Mouse (Mus musculus): Measurements from ENCODE around the gene Tnmd. TPM values are rescaled to one million over a fixed set of nuclear protein-coding genes. Genes with fewer than 3 reads are reported as not detected.

Gene Tnmd
- 1.0 and 1.7 TPM in 2 replicates for polyA plus RNA-seq (2015; fragmentation: Nextera tagmentation; extraction: Ambion mirVana)

DNA sequence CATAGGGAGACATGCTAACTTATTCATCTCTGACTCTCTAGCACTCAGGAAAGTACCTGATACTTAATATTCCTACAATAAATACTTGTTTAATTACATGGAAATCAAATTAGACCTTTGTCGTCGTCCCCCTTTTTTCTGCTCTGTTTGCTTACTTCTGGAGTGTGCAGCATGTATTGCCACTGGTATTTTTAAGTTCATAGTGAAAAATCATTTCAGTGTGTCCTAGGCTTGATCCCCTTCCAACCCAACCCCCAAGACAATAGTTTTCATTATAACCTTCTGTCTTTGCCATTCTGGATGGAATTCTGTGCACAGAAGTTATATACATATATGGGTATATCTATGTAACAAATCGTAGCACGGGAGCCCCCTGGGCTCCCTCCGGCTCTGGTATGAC is at the start of gene Tnmd:
Gene Tnmd, plus strand, starts transcription at position 301 of the 400 bp plus-strand sequence.
- no peak for ATAC-seq
- no peak within 1 kb of the TSS for H3K9ac ChIP-seq
- no peaks in the 10 kb centered on the region for H3K9me3 ChIP-seq
- no peaks in the 10 kb centered on the region for H3K4me1 ChIP-seq (replicated peaks)
- H3K4me2 ChIP-seq (replicated peaks) = no peak within 1 kb of the TSS
- no peak within 1 kb of the TSS for H3K27ac ChIP-seq
- whole genome bisulfite sequencing = 74% methylated on average over 5 of the region's 5 CpGs
- H3K36me3 ChIP-seq = no peaks in the 10 kb centered on the region
- H3K4me3 ChIP-seq (replicated peaks) = no peak within 1 kb of the TSS
- H3K27me3 ChIP-seq (replicated peaks) = no peaks in the 10 kb centered on the region

DNA sequence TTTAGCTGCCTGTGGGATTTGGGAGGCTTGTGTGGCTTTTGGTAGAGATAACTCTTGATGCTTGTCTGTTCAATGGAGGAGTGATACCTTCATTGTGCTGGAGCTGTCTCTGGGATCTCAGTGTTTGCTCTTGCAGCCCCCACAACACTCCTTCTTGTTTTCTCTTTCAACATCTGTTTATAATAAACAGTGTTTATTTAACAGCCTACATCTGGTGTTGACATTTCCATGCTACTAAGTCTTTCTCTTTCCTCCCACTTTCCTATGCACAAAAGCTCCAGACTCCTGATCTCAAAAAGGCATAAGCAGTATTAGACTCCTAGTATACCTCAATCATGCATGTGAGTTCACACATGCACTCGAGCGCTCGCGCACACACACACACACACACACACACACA is 2.9 kb downstream of the Tnmd start:
- no peak overlapping the region for H3K27ac ChIP-seq

DNA sequence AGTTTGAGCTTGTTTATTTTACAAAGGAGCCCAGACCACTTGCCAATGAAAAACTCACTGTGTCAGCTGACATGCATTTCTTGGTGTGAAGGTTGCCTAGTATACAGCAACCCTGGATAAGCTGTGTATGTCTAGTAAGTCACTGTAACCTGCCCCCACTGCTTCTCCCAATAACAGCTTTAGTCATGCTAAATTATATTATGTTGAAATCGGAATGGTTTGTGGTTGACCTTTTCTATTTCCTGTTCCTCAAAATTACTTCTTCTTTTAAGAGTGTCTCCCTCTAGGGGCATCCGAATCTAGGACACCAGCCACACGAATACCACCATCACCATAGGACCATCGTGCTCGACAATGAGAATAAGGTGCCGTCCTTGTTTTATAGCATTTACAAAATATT is 19.0 kb downstream of the Tnmd start:
- no peaks in the 10 kb centered on the region for H3K4me1 ChIP-seq (replicated peaks)
- 81% methylated on average over 6 of the region's 6 CpGs for WGBS
- H3K27ac ChIP-seq = no peak overlapping the region
- H3K36me3 ChIP-seq = no peaks in the 10 kb centered on the region
- H3K4me3 ChIP-seq (replicated peaks) = no peak overlapping the region
- no peak overlapping the region for H3K9ac ChIP-seq
- H3K27me3 ChIP-seq (replicated peaks) = no peaks in the 10 kb centered on the region
- H3K9me3 ChIP-seq = no peaks in the 10 kb centered on the region
- no peak for ATAC-seq
- no peak overlapping the region for H3K4me2 ChIP-seq (replicated peaks)

More for the DNA sequence above, 2.9 kb downstream of the Tnmd start:
- no peak for ATAC-seq
- Histone ChIP-seq H3K4me3 (replicated peaks) (no peak overlapping the region), H3K4me1 (replicated peaks) (no peaks in the 10 kb centered on the region), H3K27me3 (replicated peaks) (no peaks in the 10 kb centered on the region), H3K4me2 (replicated peaks) (no peak overlapping the region), H3K36me3 (no peaks in the 10 kb centered on the region), H3K9me3 (no peaks in the 10 kb centered on the region), H3K9ac (no peak overlapping the region)
- WGBS = 89% methylated on average over 4 of the region's 4 CpGs

DNA sequence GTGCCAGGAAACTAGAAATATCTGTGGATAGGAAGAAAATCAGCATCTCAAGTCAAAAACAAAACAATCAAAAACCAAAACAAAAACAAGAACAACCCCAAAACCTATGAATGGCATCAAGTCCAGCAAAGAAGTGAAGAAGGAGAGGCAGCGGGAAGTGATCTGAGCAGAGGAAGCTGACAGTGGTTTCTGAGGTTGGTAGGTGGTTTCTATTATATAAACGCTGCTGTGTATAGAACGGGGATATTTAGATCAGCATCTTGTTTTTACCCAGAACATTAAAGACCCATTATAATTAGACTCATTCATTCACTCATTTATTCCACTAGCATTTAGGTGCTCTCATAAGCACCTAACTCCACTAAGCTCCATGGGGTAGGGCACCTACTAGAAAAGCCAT is 36.5 kb downstream of the Tnmd start:
- no peak overlapping the region for H3K9ac ChIP-seq
- no peaks in the 10 kb centered on the region for H3K9me3 ChIP-seq
- H3K36me3 ChIP-seq = no peaks in the 10 kb centered on the region
- no peak overlapping the region for H3K4me3 ChIP-seq (replicated peaks)
- no peaks in the 10 kb centered on the region for H3K4me1 ChIP-seq (replicated peaks)
- no peak overlapping the region for H3K4me2 ChIP-seq (replicated peaks)
- no peak for ATAC-seq
- no peaks in the 10 kb centered on the region for H3K27me3 ChIP-seq (replicated peaks)
- no peak overlapping the region for H3K27ac ChIP-seq
- WGBS = 92% methylated on average over 3 of the region's 3 CpGs

DNA sequence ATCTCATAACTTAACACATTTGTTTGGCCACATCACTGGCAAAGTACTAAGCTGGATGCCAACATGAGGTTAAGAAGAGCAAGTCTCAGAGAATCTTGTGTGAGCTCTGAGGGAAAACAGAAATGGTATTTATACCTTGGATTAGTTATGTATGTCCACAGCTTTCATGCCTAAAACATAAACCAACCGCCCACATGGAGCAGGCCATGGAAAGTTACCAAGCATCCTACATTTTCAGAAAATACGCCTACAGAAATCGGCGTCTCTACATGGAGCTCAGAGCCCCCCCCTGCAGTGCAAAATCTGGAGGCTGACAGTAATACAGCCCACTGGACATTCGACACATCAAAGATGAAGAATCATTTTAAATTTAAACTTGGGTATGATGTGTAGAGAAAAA is 37.3 kb downstream of the Tnmd start:
- Histone ChIP-seq H3K9me3 (no peaks in the 10 kb centered on the region), H3K36me3 (no peaks in the 10 kb centered on the region), H3K27ac (no peak overlapping the region), H3K4me2 (replicated peaks) (no peak overlapping the region), H3K4me3 (replicated peaks) (no peak overlapping the region), H3K9ac (no peak overlapping the region), H3K27me3 (replicated peaks) (no peaks in the 10 kb centered on the region), H3K4me1 (replicated peaks) (no peaks in the 10 kb centered on the region)
- WGBS = 90% methylated on average over 5 of the region's 5 CpGs
- ATAC-seq = no peak

DNA sequence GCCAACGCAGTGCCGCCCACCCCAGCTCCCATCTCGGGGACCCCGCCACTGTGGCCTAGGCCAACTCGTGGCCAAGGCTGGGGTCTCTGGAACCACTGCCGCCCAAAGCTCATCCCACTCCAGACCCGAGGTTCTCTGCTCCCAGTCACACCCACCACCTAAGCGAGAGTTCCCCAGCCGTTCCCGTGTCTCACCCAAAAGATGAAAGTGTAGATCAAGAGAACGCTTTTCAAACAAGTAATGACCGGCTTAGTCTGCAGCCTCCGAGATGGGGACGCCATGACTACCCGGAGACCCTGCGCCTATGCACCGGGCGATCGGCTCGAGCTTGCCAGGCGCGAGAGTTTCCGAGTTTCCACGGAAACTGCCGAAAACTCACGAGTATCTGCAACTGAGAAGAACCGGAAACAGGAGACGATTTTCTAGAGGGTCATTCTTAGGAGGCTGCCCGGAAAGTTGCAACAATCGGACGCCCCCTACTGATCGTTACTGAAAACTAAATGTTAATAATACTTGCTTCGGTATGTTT is 47.3 kb downstream of the Tnmd start, which contains the start of gene Tspan6:
Gene Tspan6, minus strand, starts transcription at position 416 of the 529 bp plus-strand sequence.
- peak within 1 kb of the TSS; percentile 56 for H3K4me2 ChIP-seq (replicated peaks)
- peak; percentile 97 for ATAC-seq
- peak within 1 kb of the TSS; percentile 64 for H3K9ac ChIP-seq
- H3K36me3 ChIP-seq = no peaks in the 10 kb centered on the region
- 25% methylated on average over 33 of the region's 33 CpGs for WGBS
- no peak within 1 kb of the TSS for H3K27ac ChIP-seq
- no peaks in the 10 kb centered on the region for H3K9me3 ChIP-seq
- H3K4me1 ChIP-seq (replicated peaks) = no peaks in the 10 kb centered on the region
- no peaks in the 10 kb centered on the region for H3K27me3 ChIP-seq (replicated peaks)
- peak within 1 kb of the TSS; percentile 50 for H3K4me3 ChIP-seq (replicated peaks)

DNA sequence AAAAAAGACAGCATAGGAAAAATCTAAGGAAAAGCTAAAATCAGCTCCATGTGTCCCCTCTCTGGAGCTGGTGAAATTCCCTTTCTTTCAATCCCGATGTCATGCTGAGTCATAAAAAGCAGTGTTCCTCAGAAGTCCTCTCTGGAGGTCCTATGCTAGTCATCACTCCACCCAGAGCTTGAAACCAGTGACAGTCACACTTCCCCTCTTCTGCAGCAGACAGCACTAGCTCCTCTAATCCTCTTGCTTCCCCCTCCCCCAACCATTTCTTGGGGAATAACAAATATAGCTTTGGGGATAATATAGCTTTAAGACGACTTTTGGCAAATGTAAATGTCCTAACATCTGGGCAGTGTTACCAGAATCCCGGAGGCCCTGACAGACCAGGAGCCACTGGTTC is 57.5 kb downstream of the Tnmd start, which contains the start of gene Srpx2:
Gene Srpx2, plus strand, starts transcription at position 166 of the 400 bp plus-strand sequence.
- 0 out of 2 replicates have a peak, but pooled peaks have one; percentile 15 for ATAC-seq
- Histone ChIP-seq H3K4me3 (replicated peaks) (no peak within 1 kb of the TSS; the same call in 1 of the 2 replicates), H3K36me3 (no peaks in the 10 kb centered on the region), H3K4me1 (replicated peaks) (no peaks in the 10 kb centered on the region), H3K4me2 (replicated peaks) (0 out of 2 replicates have a peak within 1 kb of the TSS, but pooled peaks have one; percentile 11), H3K27ac (no peak within 1 kb of the TSS), H3K9ac (no peak within 1 kb of the TSS), H3K27me3 (replicated peaks) (no peaks in the 10 kb centered on the region), H3K9me3 (no peaks in the 10 kb centered on the region)
- 40% methylated on average over 3 of the region's 3 CpGs for WGBS

DNA sequence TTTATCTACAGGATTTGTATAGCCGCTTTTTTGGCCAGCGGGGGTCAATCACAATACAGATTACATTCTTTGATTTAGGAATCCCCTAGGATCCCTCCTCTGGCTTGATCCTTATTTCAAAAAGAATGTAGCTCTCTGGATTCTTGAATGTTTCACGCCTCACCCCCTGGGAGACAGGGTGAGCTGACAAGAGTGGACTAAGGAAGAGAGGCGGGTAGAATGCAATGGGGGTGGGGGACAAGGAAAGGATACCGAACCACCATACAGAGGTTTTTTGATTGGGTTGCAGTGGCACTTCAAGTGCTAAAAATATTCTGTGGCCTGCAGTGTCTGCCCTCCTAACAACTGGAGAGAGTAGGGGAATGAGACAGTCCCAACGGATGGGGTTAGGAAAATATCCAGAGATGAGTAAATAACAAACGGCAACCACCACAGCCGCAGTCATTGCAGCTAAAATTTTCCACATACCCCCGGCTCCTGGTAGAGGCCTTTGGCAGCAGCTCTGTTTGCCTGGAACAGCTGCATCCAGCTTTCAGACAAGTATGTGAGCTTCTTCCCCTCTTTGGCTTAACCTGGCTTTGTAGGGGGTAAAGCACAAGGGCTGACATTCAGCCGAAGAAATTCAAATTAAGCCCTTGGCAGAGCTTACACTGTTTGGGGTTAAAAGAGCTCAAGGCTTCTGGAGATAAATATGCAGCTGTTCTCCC is 60.8 kb downstream of the Tnmd start:
- ATAC-seq = peak; percentile 62; the same call in 1 of the 2 replicates
- H3K4me2 ChIP-seq (replicated peaks) = no peak overlapping the region
- no peaks in the 10 kb centered on the region for H3K4me1 ChIP-seq (replicated peaks)
- 0 out of 2 replicates have a peak overlapping the region, but pooled peaks have one; percentile 11 for H3K27ac ChIP-seq
- no peaks in the 10 kb centered on the region for H3K27me3 ChIP-seq (replicated peaks)
- H3K4me3 ChIP-seq (replicated peaks) = no peak overlapping the region
- no peaks in the 10 kb centered on the region for H3K9me3 ChIP-seq
- H3K36me3 ChIP-seq = no peaks in the 10 kb centered on the region
- H3K9ac ChIP-seq = no peak overlapping the region
- 43% methylated on average over 10 of the region's 10 CpGs for WGBS

DNA sequence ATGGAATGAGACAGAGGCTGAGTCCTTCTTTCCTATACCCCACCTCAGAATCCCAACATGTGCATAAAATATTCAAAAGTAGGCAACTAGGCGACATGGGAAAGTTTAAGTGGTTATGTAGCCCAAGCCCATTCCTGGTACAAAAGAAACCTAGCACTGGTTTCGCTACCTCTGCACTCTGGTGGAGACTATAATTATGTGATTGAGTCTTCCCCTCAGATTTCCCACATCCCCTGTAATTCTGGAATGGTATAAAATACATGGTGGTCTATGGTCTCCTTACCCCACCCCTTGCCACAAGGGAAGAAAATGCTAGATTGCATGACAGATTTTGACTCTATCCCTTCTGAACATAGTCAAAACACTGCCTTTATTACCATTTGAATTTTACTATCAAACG is 62.2 kb downstream of the Tnmd start:
- no peak overlapping the region for H3K9ac ChIP-seq
- H3K27ac ChIP-seq = no peak overlapping the region
- no peaks in the 10 kb centered on the region for H3K27me3 ChIP-seq (replicated peaks)
- no peak overlapping the region for H3K4me3 ChIP-seq (replicated peaks)
- WGBS = 94% methylated on average over 3 of the region's 3 CpGs
- no peak for ATAC-seq
- H3K4me1 ChIP-seq (replicated peaks) = no peaks in the 10 kb centered on the region
- no peaks in the 10 kb centered on the region for H3K36me3 ChIP-seq
- H3K4me2 ChIP-seq (replicated peaks) = no peak overlapping the region
- H3K9me3 ChIP-seq = no peaks in the 10 kb centered on the region

DNA sequence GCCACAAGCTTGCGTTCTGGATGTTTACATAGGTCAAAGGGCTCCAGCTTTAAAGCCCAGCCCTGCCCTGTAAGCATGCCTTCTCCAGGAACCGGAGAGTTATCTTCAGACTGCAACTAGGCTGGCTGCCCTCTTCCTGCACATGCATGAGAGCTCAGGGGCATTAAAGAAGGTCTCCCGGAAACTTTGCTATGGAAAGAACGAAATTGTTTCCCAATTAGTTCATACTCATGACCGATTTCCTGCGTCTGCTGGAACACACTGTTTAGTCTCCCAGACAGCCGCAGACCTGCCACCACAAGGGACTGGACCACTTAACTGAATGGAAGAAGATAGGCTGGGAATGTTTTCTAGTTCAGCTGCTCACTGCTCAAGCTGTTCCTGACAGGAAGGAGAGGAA is 63.4 kb downstream of the Tnmd start:
- Histone ChIP-seq H3K36me3 (no peaks in the 10 kb centered on the region), H3K9me3 (no peaks in the 10 kb centered on the region), H3K4me3 (replicated peaks) (no peak overlapping the region), H3K27ac (peak overlapping the region; percentile 58), H3K4me2 (replicated peaks) (no peak overlapping the region), H3K4me1 (replicated peaks) (no peaks in the 10 kb centered on the region), H3K27me3 (replicated peaks) (no peaks in the 10 kb centered on the region), H3K9ac (no peak overlapping the region)
- 37% methylated on average over 7 of the region's 7 CpGs for WGBS
- ATAC-seq = peak; percentile 80

Data from intestine, embryonic 15.5 days (tissue).